Mouse (Mus musculus): ENCODE results near the gene P4ha2. TPM values are rescaled to one million over a fixed set of nuclear protein-coding genes. Genes with fewer than 3 reads are reported as not detected.

Gene P4ha2
- polyA plus RNA-seq, 1 experiment from 2014 or later = 51.6 TPM

GRCm38 (mm10) chr11:54075353-54075752 lies 24.5 kb upstream of the P4ha2 start:
- 74% methylated on average over 6 of the region's 6 CpGs for WGBS (ENCODE audit: insufficient replicate concordance)
- peaks cover 26% of the 10 kb centered on the region for H3K27me3 ChIP-seq (ENCODE audit: control insufficient read depth, insufficient read depth, low read length)
- H3K9me3 ChIP-seq (replicated peaks; ENCODE audit: control insufficient read depth, low read length) = no peaks in the 10 kb centered on the region
- H3K4me3 ChIP-seq (ENCODE audit: low read depth, low read length) = no peak overlapping the region
- H3K36me3 ChIP-seq (ENCODE audit: control insufficient read depth, insufficient read depth, low read length) = no peaks in the 10 kb centered on the region
- H3K27ac ChIP-seq (ENCODE audit: low read depth, low read length) = no peak overlapping the region
- H3K4me2 ChIP-seq = no peak overlapping the region
- peaks cover 9% of the 10 kb centered on the region; the same call in 1 of the 2 replicates for H3K4me1 ChIP-seq (ENCODE audit: control insufficient read depth, insufficient read depth, low read length)
- no peak overlapping the region for H3K9ac ChIP-seq (ENCODE audit: low read depth, low read length)
- no peak for ATAC-seq (replicated peaks; ENCODE audit: insufficient number of reproducible peaks, low FRiP score, low TSS enrichment)

GRCm38 (mm10) chr11:54076101-54076500 lies 23.8 kb upstream of the P4ha2 start:
- Histone ChIP-seq H3K9ac (ENCODE audit: low read depth, low read length) (no peak overlapping the region), H3K4me3 (ENCODE audit: low read depth, low read length) (no peak overlapping the region), H3K4me2 (no peak overlapping the region), H3K4me1 (ENCODE audit: control insufficient read depth, insufficient read depth, low read length) (peaks cover 9% of the 10 kb centered on the region; the same call in 1 of the 2 replicates), H3K36me3 (ENCODE audit: control insufficient read depth, insufficient read depth, low read length) (no peaks in the 10 kb centered on the region), H3K27ac (ENCODE audit: low read depth, low read length) (no peak overlapping the region), H3K27me3 (ENCODE audit: control insufficient read depth, insufficient read depth, low read length) (peaks cover 20% of the 10 kb centered on the region), H3K9me3 (replicated peaks; ENCODE audit: control insufficient read depth, low read length) (no peaks in the 10 kb centered on the region)
- 95% methylated on average over 1 of the region's 1 CpGs for WGBS (ENCODE audit: insufficient replicate concordance)
- ATAC-seq (replicated peaks; ENCODE audit: insufficient number of reproducible peaks, low FRiP score, low TSS enrichment) = no peak

GRCm38 (mm10) chr11:54080435-54080834 lies 19.5 kb upstream of the P4ha2 start:
- no peak overlapping the region for H3K4me3 ChIP-seq (ENCODE audit: low read depth, low read length)
- no peak for ATAC-seq (replicated peaks; ENCODE audit: insufficient number of reproducible peaks, low FRiP score, low TSS enrichment)
- H3K27ac ChIP-seq (ENCODE audit: low read depth, low read length) = no peak overlapping the region
- H3K9ac ChIP-seq (ENCODE audit: low read depth, low read length) = no peak overlapping the region
- H3K27me3 ChIP-seq (ENCODE audit: control insufficient read depth, insufficient read depth, low read length) = peaks cover 9% of the 10 kb centered on the region
- no peak overlapping the region for H3K4me2 ChIP-seq
- H3K4me1 ChIP-seq (ENCODE audit: control insufficient read depth, insufficient read depth, low read length) = no peaks in the 10 kb centered on the region
- H3K36me3 ChIP-seq (ENCODE audit: control insufficient read depth, insufficient read depth, low read length) = no peaks in the 10 kb centered on the region
- WGBS (ENCODE audit: insufficient replicate concordance) = 30% methylated on average over 7 of the region's 7 CpGs
- no peaks in the 10 kb centered on the region for H3K9me3 ChIP-seq (replicated peaks; ENCODE audit: control insufficient read depth, low read length)

GRCm38 (mm10) chr11:54082725-54083124 lies 17.2 kb upstream of the P4ha2 start:
- Histone ChIP-seq H3K4me2 (no peak overlapping the region), H3K4me3 (ENCODE audit: low read depth, low read length) (no peak overlapping the region), H3K36me3 (ENCODE audit: control insufficient read depth, insufficient read depth, low read length) (no peaks in the 10 kb centered on the region), H3K9me3 (replicated peaks; ENCODE audit: control insufficient read depth, low read length) (no peaks in the 10 kb centered on the region), H3K9ac (ENCODE audit: low read depth, low read length) (no peak overlapping the region), H3K4me1 (ENCODE audit: control insufficient read depth, insufficient read depth, low read length) (no peaks in the 10 kb centered on the region), H3K27me3 (ENCODE audit: control insufficient read depth, insufficient read depth, low read length) (no peaks in the 10 kb centered on the region), H3K27ac (ENCODE audit: low read depth, low read length) (no peak overlapping the region)
- ATAC-seq (replicated peaks; ENCODE audit: insufficient number of reproducible peaks, low FRiP score, low TSS enrichment) = no peak
- 85% methylated on average over 5 of the region's 5 CpGs for WGBS (ENCODE audit: insufficient replicate concordance)

- Histone ChIP-seq H3K36me3 (ENCODE audit: control insufficient read depth, insufficient read depth, low read length) (no peaks in the 10 kb centered on the region), H3K27me3 (ENCODE audit: control insufficient read depth, insufficient read depth, low read length) (no peaks in the 10 kb centered on the region), H3K9ac (ENCODE audit: low read depth, low read length) (no peak overlapping the region), H3K9me3 (replicated peaks; ENCODE audit: control insufficient read depth, low read length) (no peaks in the 10 kb centered on the region), H3K27ac (ENCODE audit: low read depth, low read length) (no peak overlapping the region), H3K4me1 (ENCODE audit: control insufficient read depth, insufficient read depth, low read length) (no peaks in the 10 kb centered on the region), H3K4me3 (ENCODE audit: low read depth, low read length) (no peak overlapping the region), H3K4me2 (no peak overlapping the region)
- WGBS (ENCODE audit: insufficient replicate concordance) = 87% methylated on average over 1 of the region's 1 CpGs
- ATAC-seq (replicated peaks; ENCODE audit: insufficient number of reproducible peaks, low FRiP score, low TSS enrichment) = no peak
Observed at GRCm38 (mm10) chr11:54084976-54085375, 14.9 kb upstream of the P4ha2 start.

GRCm38 (mm10) chr11:54085816-54086215 lies 14.1 kb upstream of the P4ha2 start:
- no peaks in the 10 kb centered on the region for H3K36me3 ChIP-seq (ENCODE audit: control insufficient read depth, insufficient read depth, low read length)
- 60% methylated on average over 5 of the region's 5 CpGs for WGBS (ENCODE audit: insufficient replicate concordance)
- ATAC-seq (replicated peaks; ENCODE audit: insufficient number of reproducible peaks, low FRiP score, low TSS enrichment) = no peak
- H3K4me1 ChIP-seq (ENCODE audit: control insufficient read depth, insufficient read depth, low read length) = no peaks in the 10 kb centered on the region
- H3K9me3 ChIP-seq (replicated peaks; ENCODE audit: control insufficient read depth, low read length) = no peaks in the 10 kb centered on the region
- no peak overlapping the region for H3K9ac ChIP-seq (ENCODE audit: low read depth, low read length)
- no peak overlapping the region for H3K27ac ChIP-seq (ENCODE audit: low read depth, low read length)
- no peak overlapping the region for H3K4me3 ChIP-seq (ENCODE audit: low read depth, low read length)
- no peaks in the 10 kb centered on the region for H3K27me3 ChIP-seq (ENCODE audit: control insufficient read depth, insufficient read depth, low read length)
- H3K4me2 ChIP-seq = no peak overlapping the region

- Histone ChIP-seq H3K4me3 (ENCODE audit: low read depth, low read length) (no peak overlapping the region), H3K27me3 (ENCODE audit: control insufficient read depth, insufficient read depth, low read length) (no peaks in the 10 kb centered on the region), H3K9ac (ENCODE audit: low read depth, low read length) (no peak overlapping the region), H3K36me3 (ENCODE audit: control insufficient read depth, insufficient read depth, low read length) (no peaks in the 10 kb centered on the region), H3K9me3 (replicated peaks; ENCODE audit: control insufficient read depth, low read length) (no peaks in the 10 kb centered on the region), H3K4me1 (ENCODE audit: control insufficient read depth, insufficient read depth, low read length) (peaks cover 4% of the 10 kb centered on the region; the same call in 1 of the 2 replicates), H3K4me2 (no peak overlapping the region), H3K27ac (ENCODE audit: low read depth, low read length) (no peak overlapping the region)
- no peak for ATAC-seq (replicated peaks; ENCODE audit: insufficient number of reproducible peaks, low FRiP score, low TSS enrichment)
- 79% methylated on average over 7 of the region's 7 CpGs for WGBS (ENCODE audit: insufficient replicate concordance)
Observed at GRCm38 (mm10) chr11:54088253-54088946, 11.5 kb upstream of the P4ha2 start.

GRCm38 (mm10) chr11:54088947-54089317 lies 11.0 kb upstream of the P4ha2 start:
- Histone ChIP-seq H3K9me3 (replicated peaks; ENCODE audit: control insufficient read depth, low read length) (no peaks in the 10 kb centered on the region), H3K4me2 (no peak overlapping the region), H3K36me3 (ENCODE audit: control insufficient read depth, insufficient read depth, low read length) (no peaks in the 10 kb centered on the region), H3K27ac (ENCODE audit: low read depth, low read length) (no peak overlapping the region), H3K4me1 (ENCODE audit: control insufficient read depth, insufficient read depth, low read length) (peaks cover 4% of the 10 kb centered on the region; the same call in 1 of the 2 replicates), H3K27me3 (ENCODE audit: control insufficient read depth, insufficient read depth, low read length) (no peaks in the 10 kb centered on the region), H3K4me3 (ENCODE audit: low read depth, low read length) (no peak overlapping the region), H3K9ac (ENCODE audit: low read depth, low read length) (no peak overlapping the region)
- 49% methylated on average over 5 of the region's 5 CpGs for WGBS (ENCODE audit: insufficient replicate concordance)
- ATAC-seq (replicated peaks; ENCODE audit: insufficient number of reproducible peaks, low FRiP score, low TSS enrichment) = no peak
